Mouse (Mus musculus) ES-CJ7 (cell line): ENCODE measurements around the gene Cd151.
A peak's percentile ranks its signal among the peaks of the same experiment; 100 is the strongest.
"Not testable (repeated sequence)": the region's sequence is repeated elsewhere in the genome, so short reads cannot be mapped to it uniquely, and the experiment has no call there.

ENCODE experiments used
- DNase-seq: peaks from one replicate; pipeline ENCODE4 v3.0.0; 2011; ENCODE audit warnings: low read depth, low spot score

Gene Cd151

GRCm38 (mm10) chr7:141435856-141436522 lies 31.2 kb upstream of the Cd151 start:
- no peak for DNase-seq

GRCm38 (mm10) chr7:141436523-141436892 lies 30.7 kb upstream of the Cd151 start:
- no peak for DNase-seq

- peak; percentile 78 for DNase-seq
These were observed 29.7 kb upstream of the Cd151 start, which contains the start of gene Slc25a22 for GRCm38 (mm10) chr7:141437178-141438120. Slc25a22 (minus strand) TSS chr7:141437892.

GRCm38 (mm10) chr7:141438201-141438968 lies 28.8 kb upstream of the Cd151 start:
- DNase-seq = no peak

- no peak for DNase-seq
These were observed 28.0 kb upstream of the Cd151 start for GRCm38 (mm10) chr7:141439140-141439679.

- DNase-seq = no peak
These were observed 27.4 kb upstream of the Cd151 start for GRCm38 (mm10) chr7:141439811-141440210.

GRCm38 (mm10) chr7:141440613-141441012 lies 26.6 kb upstream of the Cd151 start:
- peak; percentile 89 for DNase-seq

- no peak for DNase-seq
These were observed 25.7 kb upstream of the Cd151 start for GRCm38 (mm10) chr7:141441460-141441859.

GRCm38 (mm10) chr7:141442199-141442598 lies 25.0 kb upstream of the Cd151 start:
- no peak for DNase-seq

- peak; percentile 78 for DNase-seq
These were observed 23.9 kb upstream of the Cd151 start for GRCm38 (mm10) chr7:141443081-141443821.

GRCm38 (mm10) chr7:141443828-141444237 lies 23.4 kb upstream of the Cd151 start, which contains the start of gene Pidd1:
Pidd1 (minus strand) TSS chr7:141444025.
- peak; percentile 77 for DNase-seq

GRCm38 (mm10) chr7:141446374-141446773 lies 20.8 kb upstream of the Cd151 start:
- not testable (repeated sequence) for DNase-seq

- DNase-seq = peak; percentile 98
These were observed 19.8 kb upstream of the Cd151 start, which contains the start of gene Rplp2 for GRCm38 (mm10) chr7:141447110-141447991. Rplp2 (plus strand) TSS chr7:141447370.

GRCm38 (mm10) chr7:141451928-141452327 lies 15.3 kb upstream of the Cd151 start:
- no peak for DNase-seq

- no peak for DNase-seq
These were observed 13.6 kb upstream of the Cd151 start for GRCm38 (mm10) chr7:141453636-141454035.

GRCm38 (mm10) chr7:141454967-141455551 lies 12.1 kb upstream of the Cd151 start, which contains the start of gene Pnpla2:
Pnpla2 (plus strand) TSS chr7:141455198.
- DNase-seq = peak; percentile 94

GRCm38 (mm10) chr7:141455610-141456314 lies 11.4 kb upstream of the Cd151 start:
- DNase-seq = peak; percentile 71

- no peak for DNase-seq
These were observed 10.5 kb upstream of the Cd151 start for GRCm38 (mm10) chr7:141456739-141457138.

- DNase-seq = no peak
These were observed 10.0 kb upstream of the Cd151 start for GRCm38 (mm10) chr7:141457236-141457635.
